Mouse (Mus musculus): Measurements from ENCODE around the gene Slc12a3. TPM values are rescaled to one million over a fixed set of nuclear protein-coding genes. Genes with fewer than 3 reads are reported as not detected.
A peak's percentile ranks its signal among the peaks of the same experiment; 100 is the strongest.
"Not testable (repeated sequence)": the region's sequence is repeated elsewhere in the genome, so short reads cannot be mapped to it uniquely, and the experiment has no call there.

The Slc12a3 gene
- polyA plus RNA-seq, 1 experiment from 2014 or later = 0.21 TPM

- H3K27me3 ChIP-seq (replicated peaks; ENCODE audit: control insufficient read depth, insufficient read depth, low read length) = no peaks in the 10 kb centered on the region
- peaks cover 8% of the 10 kb centered on the region for H3K4me1 ChIP-seq (ENCODE audit: control insufficient read depth, insufficient read depth, low read depth, low read length)
- H3K4me2 ChIP-seq (ENCODE audit: low read length) = no peak overlapping the region
- no peaks in the 10 kb centered on the region for H3K9me3 ChIP-seq (ENCODE audit: control insufficient read depth, low read length)
- ATAC-seq = no peak
- peaks cover 59% of the 10 kb centered on the region for H3K36me3 ChIP-seq (ENCODE audit: control insufficient read depth, insufficient read depth, low read length)
- no peak overlapping the region for H3K27ac ChIP-seq (ENCODE audit: low read depth, low read length)
- WGBS = 73% methylated on average over 6 of the region's 6 CpGs
- no peak overlapping the region for H3K9ac ChIP-seq (ENCODE audit: low read depth, low read length)
- no peak overlapping the region for H3K4me3 ChIP-seq (ENCODE audit: low read length)
Observed at GRCm38 (mm10) chr8:94392648-94393047, 63.6 kb downstream of the Slc12a3 start.

GRCm38 (mm10) chr8:94395851-94396540 is 67.0 kb downstream of the Slc12a3 start:
- no peaks in the 10 kb centered on the region for H3K27me3 ChIP-seq (replicated peaks; ENCODE audit: control insufficient read depth, insufficient read depth, low read length)
- H3K4me1 ChIP-seq (ENCODE audit: control insufficient read depth, insufficient read depth, low read depth, low read length) = no peaks in the 10 kb centered on the region
- ATAC-seq = no peak
- no peak overlapping the region for H3K4me2 ChIP-seq (ENCODE audit: low read length)
- no peak overlapping the region for H3K27ac ChIP-seq (ENCODE audit: low read depth, low read length)
- H3K4me3 ChIP-seq (ENCODE audit: low read length) = no peak overlapping the region
- H3K9me3 ChIP-seq (ENCODE audit: control insufficient read depth, low read length) = no peaks in the 10 kb centered on the region
- H3K36me3 ChIP-seq (ENCODE audit: control insufficient read depth, insufficient read depth, low read length) = peaks cover 49% of the 10 kb centered on the region
- 96% methylated on average over 6 of the region's 6 CpGs for WGBS
- H3K9ac ChIP-seq (ENCODE audit: low read depth, low read length) = no peak overlapping the region

GRCm38 (mm10) chr8:94396964-94397657 is 68.1 kb downstream of the Slc12a3 start:
- no peak overlapping the region for H3K4me3 ChIP-seq (ENCODE audit: low read length)
- H3K9me3 ChIP-seq (ENCODE audit: control insufficient read depth, low read length) = no peaks in the 10 kb centered on the region
- H3K27ac ChIP-seq (ENCODE audit: low read depth, low read length) = no peak overlapping the region
- H3K36me3 ChIP-seq (ENCODE audit: control insufficient read depth, insufficient read depth, low read length) = peaks cover 39% of the 10 kb centered on the region
- H3K4me2 ChIP-seq (ENCODE audit: low read length) = no peak overlapping the region
- H3K27me3 ChIP-seq (replicated peaks; ENCODE audit: control insufficient read depth, insufficient read depth, low read length) = no peaks in the 10 kb centered on the region
- no peaks in the 10 kb centered on the region for H3K4me1 ChIP-seq (ENCODE audit: control insufficient read depth, insufficient read depth, low read depth, low read length)
- H3K9ac ChIP-seq (ENCODE audit: low read depth, low read length) = no peak overlapping the region
- peak; percentile 56 for ATAC-seq
- 68% methylated on average over 11 of the region's 11 CpGs for WGBS

- ATAC-seq = no peak
- Histone ChIP-seq H3K9ac (ENCODE audit: low read depth, low read length) (no peak overlapping the region), H3K27ac (ENCODE audit: low read depth, low read length) (no peak overlapping the region), H3K9me3 (ENCODE audit: control insufficient read depth, low read length) (no peaks in the 10 kb centered on the region), H3K4me1 (ENCODE audit: control insufficient read depth, insufficient read depth, low read depth, low read length) (no peaks in the 10 kb centered on the region), H3K36me3 (ENCODE audit: control insufficient read depth, insufficient read depth, low read length) (peaks cover 28% of the 10 kb centered on the region), H3K4me2 (ENCODE audit: low read length) (no peak overlapping the region), H3K4me3 (ENCODE audit: low read length) (no peak overlapping the region), H3K27me3 (replicated peaks; ENCODE audit: control insufficient read depth, insufficient read depth, low read length) (no peaks in the 10 kb centered on the region)
- WGBS = 85% methylated on average over 6 of the region's 6 CpGs
Observed at GRCm38 (mm10) chr8:94398587-94398986, 69.6 kb downstream of the Slc12a3 start.

- Histone ChIP-seq H3K27ac (ENCODE audit: low read depth, low read length) (no peak overlapping the region), H3K4me2 (ENCODE audit: low read length) (no peak overlapping the region), H3K4me1 (ENCODE audit: control insufficient read depth, insufficient read depth, low read depth, low read length) (no peaks in the 10 kb centered on the region), H3K9me3 (ENCODE audit: control insufficient read depth, low read length) (no peaks in the 10 kb centered on the region), H3K4me3 (ENCODE audit: low read length) (no peak overlapping the region), H3K27me3 (replicated peaks; ENCODE audit: control insufficient read depth, insufficient read depth, low read length) (no peaks in the 10 kb centered on the region), H3K9ac (ENCODE audit: low read depth, low read length) (no peak overlapping the region), H3K36me3 (ENCODE audit: control insufficient read depth, insufficient read depth, low read length) (peaks cover 23% of the 10 kb centered on the region)
- no peak for ATAC-seq
- 90% methylated on average over 3 of the region's 3 CpGs for WGBS
Observed at GRCm38 (mm10) chr8:94399361-94399953, 70.5 kb downstream of the Slc12a3 start.

- 81% methylated on average over 2 of the region's 2 CpGs for WGBS
- H3K27me3 ChIP-seq (replicated peaks; ENCODE audit: control insufficient read depth, insufficient read depth, low read length); H3K9me3 ChIP-seq (ENCODE audit: control insufficient read depth, low read length); H3K9ac ChIP-seq (ENCODE audit: low read depth, low read length); H3K4me2 ChIP-seq (ENCODE audit: low read length); H3K4me1 ChIP-seq (ENCODE audit: control insufficient read depth, insufficient read depth, low read depth, low read length); H3K27ac ChIP-seq (ENCODE audit: low read depth, low read length); ATAC-seq; H3K4me3 ChIP-seq (ENCODE audit: low read length): not testable (repeated sequence)
- H3K36me3 ChIP-seq (ENCODE audit: control insufficient read depth, insufficient read depth, low read length) = peaks cover 18% of the 10 kb centered on the region
Observed at GRCm38 (mm10) chr8:94399957-94400356, 71.0 kb downstream of the Slc12a3 start.

GRCm38 (mm10) chr8:94408443-94409080 is 79.6 kb downstream of the Slc12a3 start:
- no peaks in the 10 kb centered on the region for H3K27me3 ChIP-seq (replicated peaks; ENCODE audit: control insufficient read depth, insufficient read depth, low read length)
- H3K9me3 ChIP-seq (ENCODE audit: control insufficient read depth, low read length) = no peaks in the 10 kb centered on the region
- no peak overlapping the region for H3K4me2 ChIP-seq (ENCODE audit: low read length)
- H3K9ac ChIP-seq (ENCODE audit: low read depth, low read length) = no peak overlapping the region
- no peaks in the 10 kb centered on the region for H3K4me1 ChIP-seq (ENCODE audit: control insufficient read depth, insufficient read depth, low read depth, low read length)
- 65% methylated on average over 8 of the region's 8 CpGs for WGBS
- H3K4me3 ChIP-seq (ENCODE audit: low read length) = no peak overlapping the region
- no peak overlapping the region for H3K27ac ChIP-seq (ENCODE audit: low read depth, low read length)
- ATAC-seq = no peak
- H3K36me3 ChIP-seq (ENCODE audit: control insufficient read depth, insufficient read depth, low read length) = no peaks in the 10 kb centered on the region

- H3K4me3 ChIP-seq (ENCODE audit: low read length) = no peak overlapping the region
- ATAC-seq = no peak
- no peaks in the 10 kb centered on the region for H3K36me3 ChIP-seq (ENCODE audit: control insufficient read depth, insufficient read depth, low read length)
- H3K27ac ChIP-seq (ENCODE audit: low read depth, low read length) = no peak overlapping the region
- no peak overlapping the region for H3K9ac ChIP-seq (ENCODE audit: low read depth, low read length)
- 85% methylated on average over 7 of the region's 7 CpGs for WGBS
- H3K27me3 ChIP-seq (replicated peaks; ENCODE audit: control insufficient read depth, insufficient read depth, low read length) = no peaks in the 10 kb centered on the region
- no peaks in the 10 kb centered on the region for H3K9me3 ChIP-seq (ENCODE audit: control insufficient read depth, low read length)
- H3K4me2 ChIP-seq (ENCODE audit: low read length) = no peak overlapping the region
- no peaks in the 10 kb centered on the region for H3K4me1 ChIP-seq (ENCODE audit: control insufficient read depth, insufficient read depth, low read depth, low read length)
Observed at GRCm38 (mm10) chr8:94409523-94409922, 80.5 kb downstream of the Slc12a3 start.

- 88% methylated on average over 6 of the region's 6 CpGs for WGBS
- no peak overlapping the region for H3K27ac ChIP-seq (ENCODE audit: low read depth, low read length)
- H3K4me2 ChIP-seq (ENCODE audit: low read length) = no peak overlapping the region
- no peak overlapping the region for H3K9ac ChIP-seq (ENCODE audit: low read depth, low read length)
- H3K36me3 ChIP-seq (ENCODE audit: control insufficient read depth, insufficient read depth, low read length) = no peaks in the 10 kb centered on the region
- ATAC-seq = no peak
- no peaks in the 10 kb centered on the region for H3K4me1 ChIP-seq (ENCODE audit: control insufficient read depth, insufficient read depth, low read depth, low read length)
- no peaks in the 10 kb centered on the region for H3K9me3 ChIP-seq (ENCODE audit: control insufficient read depth, low read length)
- H3K27me3 ChIP-seq (replicated peaks; ENCODE audit: control insufficient read depth, insufficient read depth, low read length) = no peaks in the 10 kb centered on the region
- no peak overlapping the region for H3K4me3 ChIP-seq (ENCODE audit: low read length)
Observed at GRCm38 (mm10) chr8:94412518-94412917, 83.5 kb downstream of the Slc12a3 start.

Data from hindbrain, embryonic 16.5 days (tissue).